Mouse (Mus musculus) stomach, postnatal 0 days (tissue): Measurements from ENCODE around the gene Satb2. TPM values are rescaled to one million over a fixed set of nuclear protein-coding genes. Genes with fewer than 3 reads are reported as not detected.

Experiments
- ATAC-seq: fragments of 200-750 bp; cut with Nextera tagmentation; 2 replicates; pipeline ENCODE4 v1.8.0; 2017; ENCODE audit not compliant: low FRiP score, low TSS enrichment
- DNase-seq: peaks from one replicate; pipeline ENCODE4 v3.0.0-alpha.2; 2016; ENCODE audit warnings: low spot score
- H3K27ac ChIP-seq: fragments of 300-500 bp; sonication (generic); replicated peaks from 2 replicates; pipeline ENCODE4 v1.5.1; 2014; ENCODE audit warnings: mild to moderate bottlenecking, control low read depth
- H3K27me3 ChIP-seq: fragments of 300-500 bp; sonication (generic); 2 replicates; pipeline ENCODE4 v1.6.1; 2014; ENCODE audit warnings: low read length; ENCODE audit not compliant: control insufficient read depth, insufficient read depth
- H3K36me3 ChIP-seq: fragments of 300-500 bp; sonication (generic); 2 replicates; pipeline ENCODE4 v1.6.1; 2014; ENCODE audit warnings: low read length, mixed read lengths; ENCODE audit not compliant: control insufficient read depth, insufficient read depth
- H3K4me1 ChIP-seq: fragments of 300-500 bp; sonication (generic); replicated peaks from 2 replicates; pipeline ENCODE4 v1.6.1; 2014; ENCODE audit warnings: antibody characterized with exemption; ENCODE audit not compliant: control insufficient read depth, insufficient read depth
- H3K4me2 ChIP-seq: fragments of 300-500 bp; sonication (generic); replicated peaks from 2 replicates; pipeline ENCODE4 v1.6.1; 2014; ENCODE audit warnings: low read depth, mild to moderate bottlenecking, control low read depth, moderate library complexity
- H3K4me3 ChIP-seq: fragments of 300-500 bp; sonication (generic); 2 replicates; pipeline ENCODE4 v1.5.1; 2014; ENCODE audit warnings: low read depth, low read length, control low read depth
- H3K9ac ChIP-seq: fragments of 300-500 bp; sonication (generic); 2 replicates; pipeline ENCODE4 v1.6.1; 2014; ENCODE audit warnings: mild to moderate bottlenecking, low read length, control low read depth, mixed read lengths
- H3K9me3 ChIP-seq: fragments of 300-500 bp; sonication (generic); 2 replicates; pipeline ENCODE4 v1.6.1; 2016; ENCODE audit warnings: low read length; ENCODE audit not compliant: control insufficient read depth
- CTCF ChIP-seq: IDR thresholded peaks from 2 replicates; pipeline ENCODE4 v1.5.1; 2016; ENCODE audit warnings: antibody characterized with exemption, low read depth, mild to moderate bottlenecking, moderate library complexity
- EP300 ChIP-seq: optimal IDR thresholded peaks from 2 replicates; pipeline ENCODE3; 2016; ENCODE audit warnings: antibody characterized with exemption
- WGBS: fragments of 180-500 bp; shearing (Covaris S2); extraction: QIAGEN DNeasy Blood & Tissue Kit; methylation state at CpG from one replicate; pipeline ENCODE4 v1.1.7; 2014; 5-methylcytosine and 5-hydroxymethylcytosine counted together
- polyA plus RNA-seq: library from polyadenylated mRNA; unstranded; fragments of >200 nt; fragmentation: Nextera tagmentation; extraction: Ambion mirVana; gene quantifications from 2 replicates; pipeline ENCODE4 v1.2.1, GENCODE M21; 2015

Gene Satb2
- polyA plus RNA-seq, 1 experiment from 2014 or later, result 0.17 TPM

DNA sequence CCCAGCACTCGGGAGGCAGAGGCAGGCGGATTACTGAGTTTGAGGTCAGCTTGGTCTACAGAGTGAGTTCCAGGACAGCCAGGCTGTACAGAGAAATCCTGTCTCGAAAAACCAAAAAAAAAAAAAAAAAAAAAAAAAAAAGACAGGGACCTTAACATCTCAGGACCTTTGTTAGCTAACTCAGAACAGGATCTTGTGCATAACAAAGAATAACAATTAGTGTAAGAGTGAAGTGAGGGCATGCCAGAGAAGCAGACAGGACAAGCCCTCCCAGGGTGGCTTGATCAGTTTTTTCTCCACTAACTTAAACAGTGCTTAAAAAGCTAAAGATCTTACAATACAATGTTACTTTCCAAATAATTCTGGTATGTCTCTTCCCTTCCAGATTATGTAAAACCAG is 40.0 kb downstream of the Satb2 start:
- ATAC-seq, result no peak

DNA sequence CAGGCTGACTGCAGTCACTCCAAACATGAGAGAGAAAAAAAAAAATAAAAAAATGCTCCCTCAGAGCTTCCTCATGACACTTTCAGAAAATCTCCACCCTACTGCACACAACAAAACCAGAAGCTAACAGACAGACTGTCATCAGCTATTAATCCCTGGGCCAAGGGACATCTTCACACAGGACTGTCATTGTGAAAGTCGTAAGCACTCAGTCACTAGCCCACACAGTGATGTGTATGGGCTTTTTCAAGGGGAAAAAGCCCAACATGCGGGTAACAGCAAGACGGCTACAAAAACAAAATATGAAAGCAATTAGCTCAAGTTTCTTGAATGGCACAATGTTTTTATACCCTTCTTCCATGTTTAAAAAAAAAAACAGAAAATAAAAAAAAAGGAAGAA is 41.9 kb downstream of the Satb2 start:
- TF ChIP-seq EP300 (no peak), CTCF (no peak)
- no peaks in the 10 kb centered on the region for H3K9me3 ChIP-seq
- no peak overlapping the region for H3K27ac ChIP-seq
- H3K9ac ChIP-seq, result no peak overlapping the region
- no peaks in the 10 kb centered on the region for H3K27me3 ChIP-seq
- ATAC-seq (no peak), DNase-seq (no peak)
- H3K4me2 ChIP-seq, result no peak overlapping the region
- no peaks in the 10 kb centered on the region for H3K36me3 ChIP-seq
- WGBS, result 83% methylated on average over 3 of the region's 3 CpGs
- no peak overlapping the region for H3K4me3 ChIP-seq
- H3K4me1 ChIP-seq, result no peaks in the 10 kb centered on the region

More for the DNA sequence above, 40.0 kb downstream of the Satb2 start:
- Histone ChIP-seq H3K4me1 (no peaks in the 10 kb centered on the region), H3K27me3 (no peaks in the 10 kb centered on the region), H3K27ac (no peak overlapping the region), H3K9me3 (no peaks in the 10 kb centered on the region), H3K36me3 (no peaks in the 10 kb centered on the region), H3K4me3 (no peak overlapping the region), H3K4me2 (no peak overlapping the region), H3K9ac (no peak overlapping the region)
- 85% methylated on average over 3 of the region's 3 CpGs for WGBS
- DNase-seq, result no peak
- TF ChIP-seq EP300 (no peak), CTCF (no peak)

DNA sequence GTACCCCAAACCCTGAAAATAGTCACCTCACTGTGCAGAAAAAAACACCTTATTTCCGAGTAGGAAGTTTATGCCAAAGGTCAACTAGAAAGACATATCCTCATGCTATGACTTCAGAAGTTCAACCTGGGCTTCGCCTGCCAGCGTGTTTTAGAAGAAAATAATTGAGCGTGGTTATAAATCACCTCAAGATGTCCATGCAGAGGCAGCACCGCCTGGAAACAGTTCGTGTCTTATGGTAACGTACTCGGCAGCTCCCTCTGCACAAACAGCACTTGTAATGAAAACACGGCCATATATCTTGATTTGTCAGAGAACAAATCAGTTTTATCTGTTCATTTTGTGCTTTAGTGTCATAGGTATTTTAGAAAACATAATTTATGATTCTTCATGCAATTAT is 44.6 kb downstream of the Satb2 start:
- 50% methylated on average over 9 of the region's 9 CpGs for WGBS
- no peak overlapping the region for H3K27ac ChIP-seq
- no peak overlapping the region for H3K4me2 ChIP-seq
- no peaks in the 10 kb centered on the region for H3K36me3 ChIP-seq
- H3K9me3 ChIP-seq, result no peaks in the 10 kb centered on the region
- DNase-seq (no peak), ATAC-seq (no peak)
- no peak overlapping the region for H3K9ac ChIP-seq
- TF ChIP-seq EP300, result no peak
- no peak for TF ChIP-seq CTCF
- no peaks in the 10 kb centered on the region for H3K27me3 ChIP-seq
- H3K4me3 ChIP-seq, result no peak overlapping the region
- H3K4me1 ChIP-seq, result no peaks in the 10 kb centered on the region

DNA sequence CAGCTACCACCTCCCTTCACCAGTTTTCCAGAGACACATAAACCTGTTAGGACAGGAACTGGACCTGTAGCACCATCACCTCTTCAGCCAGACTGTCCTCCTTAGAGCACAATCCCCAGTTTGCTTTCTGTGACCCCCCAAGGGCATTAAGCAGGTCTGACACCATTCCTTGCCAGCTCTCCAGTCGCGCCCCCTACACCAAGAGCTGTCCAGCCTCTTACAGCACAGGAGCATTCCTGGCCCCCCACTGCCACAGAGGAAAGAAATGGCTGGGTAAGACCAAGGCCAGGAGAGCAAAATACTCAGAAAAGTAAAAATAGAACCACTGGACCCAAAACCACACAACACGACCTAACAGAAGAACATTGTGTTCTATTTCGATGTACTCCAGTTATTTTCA is 48.4 kb downstream of the Satb2 start:
- TF ChIP-seq CTCF (no peak), EP300 (no peak)
- Histone ChIP-seq H3K27ac (no peak overlapping the region), H3K36me3 (no peaks in the 10 kb centered on the region), H3K27me3 (no peaks in the 10 kb centered on the region), H3K4me1 (no peaks in the 10 kb centered on the region), H3K4me2 (no peak overlapping the region), H3K4me3 (no peak overlapping the region), H3K9me3 (no peaks in the 10 kb centered on the region), H3K9ac (no peak overlapping the region)
- no peak for DNase-seq
- 77% methylated on average over 4 of the region's 4 CpGs for WGBS
- ATAC-seq, result no peak

DNA sequence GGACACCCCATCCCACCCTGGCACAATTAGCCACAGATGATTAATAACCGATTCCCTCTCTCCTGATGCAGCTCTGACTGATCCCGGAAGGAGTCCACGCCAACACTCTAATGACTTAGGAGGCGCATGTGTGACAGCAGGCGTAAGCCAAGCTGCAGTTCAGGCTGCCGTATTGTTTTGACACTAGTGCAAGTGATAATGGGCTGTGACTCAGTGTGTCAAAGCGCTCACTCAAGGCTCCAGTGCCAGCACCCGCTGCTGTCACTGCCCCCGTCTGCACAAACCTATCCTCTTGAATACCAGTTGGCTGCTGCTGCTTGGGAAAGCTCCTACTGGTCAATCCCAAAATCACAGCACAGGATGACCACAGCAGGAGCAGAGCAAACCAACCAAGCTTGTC is 49.7 kb downstream of the Satb2 start:
- WGBS, result 61% methylated on average over 9 of the region's 9 CpGs
- Histone ChIP-seq H3K9ac (no peak overlapping the region), H3K4me2 (no peak overlapping the region), H3K36me3 (no peaks in the 10 kb centered on the region), H3K9me3 (no peaks in the 10 kb centered on the region), H3K4me1 (no peaks in the 10 kb centered on the region), H3K27me3 (no peaks in the 10 kb centered on the region), H3K27ac (no peak overlapping the region), H3K4me3 (no peak overlapping the region)
- ATAC-seq (no peak), DNase-seq (no peak)
- TF ChIP-seq CTCF, result no peak
- no peak for TF ChIP-seq EP300

DNA sequence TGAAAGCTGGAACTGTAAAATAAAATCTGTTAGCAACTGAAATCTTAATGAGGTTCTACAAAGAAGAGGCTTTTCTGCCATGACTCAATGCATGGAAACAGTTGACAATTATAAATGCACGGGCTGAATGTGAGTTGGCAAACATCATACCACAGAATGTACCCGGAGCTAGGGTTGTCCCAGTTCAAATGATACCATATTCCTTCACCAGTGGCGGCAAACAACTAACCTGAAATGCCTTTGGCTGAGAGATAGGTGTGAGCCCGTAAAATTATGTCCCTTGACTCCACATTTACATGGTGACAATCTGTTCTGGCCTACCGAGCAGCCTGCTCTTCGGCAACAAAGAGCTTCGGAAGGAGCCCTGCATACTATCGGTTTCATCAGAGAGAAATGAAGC is 58.0 kb downstream of the Satb2 start:
- ATAC-seq, result no peak
- H3K4me3 ChIP-seq, result no peak overlapping the region
- no peaks in the 10 kb centered on the region for H3K36me3 ChIP-seq
- DNase-seq, result no peak
- no peaks in the 10 kb centered on the region for H3K27me3 ChIP-seq
- no peak overlapping the region for H3K4me2 ChIP-seq
- 88% methylated on average over 8 of the region's 8 CpGs for WGBS
- H3K9me3 ChIP-seq, result no peaks in the 10 kb centered on the region
- TF ChIP-seq CTCF (no peak), EP300 (no peak)
- H3K4me1 ChIP-seq, result no peaks in the 10 kb centered on the region
- no peak overlapping the region for H3K27ac ChIP-seq
- no peak overlapping the region for H3K9ac ChIP-seq

DNA sequence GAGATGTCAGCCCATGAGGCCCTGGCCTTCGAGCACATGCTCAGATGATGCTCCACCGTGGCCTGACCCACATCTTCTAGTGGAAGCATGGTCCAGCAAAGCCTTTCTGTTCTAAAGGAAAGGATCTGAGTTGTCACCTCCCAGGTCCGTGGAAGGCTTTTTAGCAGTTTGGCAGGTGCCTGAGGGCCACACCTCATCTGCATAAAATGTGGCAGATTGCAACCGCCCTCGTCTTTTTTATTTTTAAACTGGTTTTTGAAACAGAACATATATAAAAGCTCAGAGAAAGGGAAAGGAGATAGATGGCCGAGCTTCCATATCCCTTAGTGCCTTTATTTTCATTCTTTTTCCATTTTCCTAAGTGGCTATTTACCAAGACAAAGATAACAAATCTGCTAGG is 64.2 kb downstream of the Satb2 start:
- no peak for ATAC-seq
- DNase-seq, result no peak
- no peaks in the 10 kb centered on the region for H3K36me3 ChIP-seq
- TF ChIP-seq CTCF (no peak), EP300 (no peak)
- no peaks in the 10 kb centered on the region for H3K4me1 ChIP-seq
- no peak overlapping the region for H3K9ac ChIP-seq
- no peaks in the 10 kb centered on the region for H3K27me3 ChIP-seq
- 81% methylated on average over 6 of the region's 6 CpGs for WGBS
- no peak overlapping the region for H3K27ac ChIP-seq
- no peak overlapping the region for H3K4me3 ChIP-seq
- no peak overlapping the region for H3K4me2 ChIP-seq
- H3K9me3 ChIP-seq, result no peaks in the 10 kb centered on the region
